Mouse (Mus musculus) Patski (cell line): ENCODE results near the gene Manbal. TPM values are rescaled to one million over a fixed set of nuclear protein-coding genes. Genes with fewer than 3 reads are reported as not detected.
"Not testable (repeated sequence)": the region's sequence is repeated elsewhere in the genome, so short reads cannot be mapped to it uniquely, and the experiment has no call there.

ENCODE experiments used
- ATAC-seq: fragments of 100-300 bp; one replicate; pipeline ENCODE4 v1.8.0; 2021
- CTCF ChIA-PET: fragments of 350-600 bp; sonication (Branson Sonifier 250); formaldehyde crosslinking; loops from one replicate; lab custom pipeline; 2022; ENCODE audit warnings: inconsistent platforms; lab: Charles Lee
- POLR2A ChIA-PET: fragments of 350-600 bp; sonication (Branson Sonifier 250); formaldehyde crosslinking; loops from one replicate; lab custom pipeline; 2022; ENCODE audit warnings: antibody characterized with exemption, inconsistent platforms; lab: Charles Lee
- DNase-seq: peaks from one replicate; pipeline ENCODE4 v3.0.0-alpha.2; 2011; ENCODE audit warnings: low read depth, low spot score
- H3K27me3 ChIP-seq: fragments of 371-371 bp; one replicate; pipeline ENCODE4 v1.5.1; 2021
- CTCF ChIP-seq: fragments of 100-300 bp; IDR thresholded peaks from one replicate; pipeline ENCODE4 v1.5.1; 2021
- in situ Hi-C: fragments of 300-500 bp; cut with MboI; formaldehyde crosslinking; loops from 3 replicates; pipeline ENCODE4 v1.11.1; 2018; ENCODE audit warnings: low pct_unique_long_range_greater_than_20kb, mixed read lengths
- polyA plus RNA-seq: library from polyadenylated mRNA; unstranded; gene quantifications from one replicate; pipeline ENCODE4 v1.2.3, GENCODE M21; 2021

The Manbal gene
- polyA plus RNA-seq, 1 experiment from 2014 or later, result 63.9 TPM

DNA sequence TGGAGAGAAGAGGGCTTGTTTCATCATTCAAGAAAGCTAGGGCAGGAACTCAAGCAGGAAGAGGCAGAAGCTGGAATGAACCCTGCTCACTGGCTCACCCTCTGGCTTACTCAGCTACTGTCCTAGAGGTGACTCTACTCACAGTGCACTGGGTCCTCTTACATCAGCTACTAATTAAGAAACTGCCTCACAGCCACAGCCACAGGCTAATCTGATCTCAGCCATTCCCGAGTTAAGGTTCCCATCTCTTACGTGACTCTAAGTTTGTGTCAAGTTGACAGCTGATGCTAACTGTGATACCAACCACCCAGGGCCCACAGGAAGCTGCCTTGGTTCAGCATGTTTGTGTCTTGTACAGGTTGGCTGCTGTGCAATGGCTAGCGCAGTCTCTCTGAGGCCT, 4.4 kb upstream of the Manbal start:
- in situ Hi-C loops, result no loop called here
- H3K27me3 ChIP-seq, result no peaks in the 10 kb centered on the region
- TF ChIP-seq CTCF, result no peak
- DNase-seq, result no peak
- ChIA-PET CTCF (interaction anchor here (1.4 kb wide), 1 partner anchor 95 kb away, joined by 5 read pairs; no protein-coding TSS in a partner anchor), POLR2A (no interaction called here)
- ATAC-seq, result no peak

DNA sequence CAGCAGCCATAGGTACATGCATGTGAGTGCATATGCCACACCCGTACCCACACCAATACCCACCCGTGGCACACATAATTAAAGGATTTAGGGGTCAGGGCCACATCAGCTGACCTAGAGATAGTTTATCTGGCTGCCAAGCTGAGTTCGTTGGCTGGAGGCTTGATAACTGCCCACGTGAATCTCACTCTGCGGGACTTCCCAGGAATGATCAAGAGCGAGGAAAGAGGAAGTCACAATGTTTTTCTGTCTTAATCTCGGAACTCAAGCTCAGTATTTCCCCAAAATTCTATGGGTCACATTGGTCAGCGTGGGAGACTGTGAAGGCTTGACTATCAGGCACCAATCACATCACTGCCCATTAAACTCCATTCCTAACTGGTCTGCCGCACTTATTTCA, 632 bp upstream of the Manbal start:
- no peaks in the 10 kb centered on the region for H3K27me3 ChIP-seq
- in situ Hi-C loops, result loop anchor here (5.0 kb wide), 1 partner anchor 81 kb away; no protein-coding TSS in a partner anchor
- CTCF ChIA-PET, result no interaction called here
- POLR2A ChIA-PET, result interaction anchor here (0.5 to 0.8 kb wide), 2 partner anchors 13 to 31 kb away, joined by 3 to 6 read pairs; no protein-coding TSS in a partner anchor
- DNase-seq (no peak), ATAC-seq (no peak)
- no peak for TF ChIP-seq CTCF

DNA sequence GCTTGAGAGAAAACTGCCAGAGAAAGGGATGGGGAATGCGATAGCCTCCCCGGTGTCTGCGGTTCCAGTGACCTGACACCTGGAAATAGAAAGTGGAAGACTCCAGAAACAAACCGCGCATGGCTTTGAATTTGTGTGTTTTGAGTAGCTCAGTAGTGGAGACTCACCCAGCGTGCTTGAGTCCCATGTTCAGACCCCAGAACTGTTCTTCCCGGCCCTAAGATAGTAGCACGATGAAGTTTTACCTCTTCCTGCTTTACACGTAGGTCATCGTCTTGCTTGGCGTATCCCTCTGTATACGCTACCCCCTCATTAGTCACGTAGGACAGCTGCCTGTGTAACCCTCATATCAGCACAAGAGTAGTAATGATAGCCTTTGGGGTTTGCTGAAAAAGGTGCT, 597 bp downstream of the Manbal start:
- ChIA-PET POLR2A (interaction anchor here (0.6 to 1.3 kb wide), 4 partner anchors 15 to 89 kb away, joined by 4 to 7 read pairs (median 5); no protein-coding TSS in a partner anchor), CTCF (interaction anchor here (1.1 kb wide), 1 partner anchor 27 kb away, joined by 3 read pairs; no protein-coding TSS in a partner anchor)
- ATAC-seq (no peak), DNase-seq (no peak)
- in situ Hi-C loops, result loop anchor here (5.0 kb wide), 1 partner anchor 79 kb away; no protein-coding TSS in a partner anchor
- no peaks in the 10 kb centered on the region for H3K27me3 ChIP-seq
- no peak for TF ChIP-seq CTCF

DNA sequence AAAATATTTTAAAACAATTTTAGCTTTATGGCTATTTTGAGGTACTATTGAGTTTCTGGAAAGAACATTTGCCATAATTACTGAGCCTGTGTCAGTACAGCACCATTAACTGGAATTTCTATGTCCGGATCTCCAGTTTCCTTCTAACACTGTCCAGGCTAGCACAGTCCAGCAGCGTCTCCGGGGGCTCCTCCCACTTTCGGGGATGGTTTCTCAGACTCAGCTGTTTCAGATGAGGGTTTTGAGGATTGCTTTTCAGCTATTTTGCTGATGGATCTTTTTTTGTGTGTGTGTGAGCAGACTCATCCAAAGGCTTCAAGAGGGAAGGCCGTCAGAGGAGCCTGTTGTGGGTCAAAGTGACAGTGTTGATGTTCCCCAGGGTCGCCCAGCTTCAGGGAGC, 4.3 kb downstream of the Manbal start:
- DNase-seq (no peak), ATAC-seq (no peak)
- CTCF ChIA-PET, result interaction anchor here (1.2 kb wide), 1 partner anchor 12 kb away, joined by 3 read pairs; no protein-coding TSS in a partner anchor
- POLR2A ChIA-PET, result no interaction called here
- TF ChIP-seq CTCF, result no peak
- H3K27me3 ChIP-seq, result no peaks in the 10 kb centered on the region
- in situ Hi-C loops, result no loop called here

DNA sequence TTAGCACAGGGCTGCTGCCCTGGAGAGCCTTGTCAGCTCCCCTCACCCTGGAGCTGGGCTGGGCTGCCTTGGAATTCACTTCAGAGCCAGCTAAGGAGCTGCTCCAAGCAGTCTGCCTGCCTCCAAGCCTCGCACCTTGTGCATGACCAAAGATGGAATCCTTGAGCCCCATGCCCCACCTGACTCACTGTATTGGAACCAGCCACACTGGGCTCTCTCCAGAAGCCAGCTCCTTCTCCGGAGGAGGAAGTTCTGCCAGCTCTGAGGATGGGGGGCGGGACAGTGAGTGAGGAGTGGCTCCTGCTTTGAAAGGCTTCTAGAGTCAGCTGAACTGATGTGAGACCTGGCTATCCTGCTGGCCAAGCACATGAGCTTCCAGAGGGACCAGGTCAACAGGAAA, 6.3 kb downstream of the Manbal start:
- ChIA-PET POLR2A (no interaction called here), CTCF (interaction anchor here (1.3 kb wide), 1 partner anchor 10 kb away, joined by 3 read pairs; no protein-coding TSS in a partner anchor)
- ATAC-seq (no peak), DNase-seq (no peak)
- in situ Hi-C loops, result no loop called here
- H3K27me3 ChIP-seq, result no peaks in the 10 kb centered on the region
- TF ChIP-seq CTCF, result no peak

DNA sequence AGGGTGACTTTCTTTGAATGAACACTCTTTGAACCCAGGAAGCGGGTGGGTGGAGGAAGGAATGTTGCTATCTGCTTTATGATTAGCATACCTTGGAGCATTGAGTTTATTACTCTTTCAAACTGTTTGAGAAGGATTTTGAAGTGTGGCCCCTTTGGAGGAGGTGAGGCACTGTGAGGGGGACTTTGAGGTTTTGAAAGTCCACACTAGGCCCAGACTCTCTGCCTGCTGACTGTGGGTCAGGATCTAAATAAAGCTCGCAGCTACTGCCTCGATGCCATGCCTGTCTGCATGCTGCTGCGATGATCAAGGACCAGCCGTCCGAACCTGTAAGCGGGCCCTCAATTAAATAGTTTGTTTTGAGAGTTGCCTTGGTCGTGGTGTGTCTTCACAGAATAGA, 7.7 kb downstream of the Manbal start:
- ChIA-PET CTCF (no interaction called here), POLR2A (no interaction called here)
- ATAC-seq (no peak), DNase-seq (no peak)
- no peak for TF ChIP-seq CTCF
- in situ Hi-C loops, result no loop called here
- H3K27me3 ChIP-seq, result no peaks in the 10 kb centered on the region

DNA sequence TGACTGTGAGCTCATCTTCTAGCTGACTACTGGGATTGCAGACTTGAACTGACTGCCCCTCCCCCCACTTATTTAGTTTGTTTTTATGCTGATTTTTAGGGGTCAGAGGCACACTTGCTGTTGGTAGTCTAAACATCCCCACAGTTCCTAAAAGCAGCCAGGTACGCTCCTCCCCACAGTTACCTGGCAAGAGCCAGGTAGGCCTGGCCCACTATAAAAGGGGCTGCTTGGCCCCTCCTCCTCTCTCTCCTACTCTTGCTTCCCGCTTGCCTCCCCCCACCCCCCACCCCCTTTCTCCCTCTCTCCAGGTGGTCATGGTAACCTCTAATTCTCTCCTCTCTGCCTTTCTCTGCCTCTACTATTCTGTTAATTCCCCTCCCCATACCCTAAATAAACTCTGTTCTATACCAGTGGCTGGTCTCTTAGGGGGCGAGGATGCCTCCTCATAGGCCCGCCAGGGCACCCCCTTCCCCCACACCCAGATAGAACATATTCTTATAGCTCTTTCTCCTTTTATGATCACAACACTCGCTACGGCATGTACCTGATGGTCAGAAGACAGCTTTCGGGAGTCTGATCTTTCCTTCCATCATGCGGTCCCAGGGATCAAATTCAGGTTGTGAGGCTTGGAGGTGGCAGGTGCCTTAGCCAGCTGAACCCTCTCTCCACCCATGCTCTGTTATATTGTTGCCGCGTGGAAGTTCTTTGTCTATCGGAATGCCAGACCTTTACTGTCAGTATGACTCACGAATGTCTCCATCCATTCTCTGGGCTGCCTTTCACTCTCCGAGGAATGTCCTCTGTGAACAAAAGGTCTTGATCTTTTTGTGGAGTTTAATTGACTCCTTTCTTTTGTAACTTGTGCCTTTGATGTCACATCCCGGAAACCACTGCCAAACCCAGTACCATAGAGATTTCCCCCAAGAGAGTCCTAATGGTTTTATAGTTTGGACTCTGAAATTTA, 8.7 kb downstream of the Manbal start:
- ATAC-seq, result no peak
- in situ Hi-C loops, result no loop called here
- ChIA-PET CTCF (no interaction called here), POLR2A (no interaction called here)
- no peak for TF ChIP-seq CTCF
- no peaks in the 10 kb centered on the region for H3K27me3 ChIP-seq
- no peak for DNase-seq

DNA sequence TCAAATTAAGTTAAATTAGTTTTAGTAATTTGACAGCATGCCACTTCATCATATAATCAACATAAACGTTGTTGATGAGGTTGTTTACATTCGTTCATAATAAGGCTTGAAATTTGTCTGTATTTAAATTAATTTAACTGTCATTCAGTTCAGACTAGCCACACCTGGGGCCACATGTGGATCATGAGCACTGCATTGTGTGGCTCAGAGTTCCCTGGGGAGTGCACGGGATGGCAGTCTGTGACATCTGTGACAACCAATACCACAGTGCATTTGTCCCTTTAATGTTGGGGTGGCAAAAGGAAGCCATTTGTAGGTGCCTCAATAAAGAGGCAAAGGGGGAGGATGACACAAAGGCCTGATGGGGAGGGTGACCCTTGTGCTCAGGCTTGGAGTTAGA, 9.6 kb downstream of the Manbal start:
- ChIA-PET CTCF (no interaction called here), POLR2A (no interaction called here)
- no peak for TF ChIP-seq CTCF
- H3K27me3 ChIP-seq, result no peaks in the 10 kb centered on the region
- ATAC-seq (no peak), DNase-seq (no peak)
- in situ Hi-C loops, result no loop called here

DNA sequence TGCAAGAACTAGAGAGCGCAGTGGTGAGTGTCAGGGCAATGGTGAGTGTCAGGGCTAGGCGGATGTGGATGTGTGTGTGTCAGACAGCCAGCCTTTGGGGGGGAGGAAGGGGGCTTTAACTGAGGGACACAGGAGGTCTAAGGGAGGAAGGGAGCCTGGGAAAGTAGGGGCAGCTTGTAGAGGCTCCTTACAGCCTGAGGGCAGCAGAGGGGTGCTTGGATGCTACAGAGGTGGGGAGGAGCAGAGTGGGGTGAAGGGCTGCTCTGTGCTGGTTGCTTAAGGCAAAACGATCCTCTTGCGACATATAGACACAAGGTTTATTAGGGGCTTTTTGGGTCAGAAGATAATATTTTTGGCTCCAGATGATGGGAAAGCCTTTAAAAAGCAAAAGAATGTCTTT, 17.4 kb downstream of the Manbal start:
- no peak for ATAC-seq
- no peak for TF ChIP-seq CTCF
- DNase-seq, result no peak
- no peaks in the 10 kb centered on the region for H3K27me3 ChIP-seq
- POLR2A ChIA-PET, result no interaction called here
- in situ Hi-C loops, result no loop called here
- CTCF ChIA-PET, result interaction anchor here (1.4 kb wide), 1 partner anchor 12 kb away, joined by 4 read pairs; no protein-coding TSS in a partner anchor

DNA sequence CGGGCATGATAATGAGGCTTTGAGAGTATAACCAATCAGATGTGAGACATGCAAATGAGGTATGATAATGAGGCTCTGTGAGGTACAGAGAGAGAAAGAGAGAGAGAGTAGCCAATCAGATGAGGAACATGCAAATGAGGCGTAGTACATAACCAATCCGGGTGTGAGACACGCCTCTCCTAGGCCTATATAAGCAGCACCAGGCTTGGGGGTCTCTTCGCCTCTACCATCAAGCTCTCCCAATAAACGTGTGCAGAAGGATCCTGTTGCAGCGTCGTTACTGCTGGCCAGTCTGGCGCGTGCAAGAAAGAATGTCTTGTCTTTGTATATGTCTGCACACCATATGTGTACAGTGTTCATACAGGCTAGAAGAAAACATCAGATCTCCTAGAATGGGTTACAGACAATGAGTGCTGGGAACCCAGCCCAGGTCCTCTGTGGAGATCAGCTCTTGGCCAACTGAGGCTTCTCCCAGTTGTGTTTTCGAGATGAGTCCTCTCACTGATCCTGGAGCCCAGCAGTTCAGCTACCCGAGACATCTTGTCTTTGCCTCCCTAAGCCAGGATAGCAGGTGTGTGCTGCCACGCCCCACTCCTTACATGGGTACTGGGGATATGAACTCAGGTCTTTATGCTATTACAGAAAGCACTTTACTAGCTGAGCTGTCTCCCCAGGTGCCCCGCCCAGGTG, 21.7 kb downstream of the Manbal start:
- DNase-seq, ATAC-seq, H3K27me3 ChIP-seq, CTCF ChIA-PET, in situ Hi-C loops: not testable (repeated sequence)
- POLR2A ChIA-PET, result interaction anchor here (0.7 kb wide), 1 partner anchor 67 kb away, joined by 7 read pairs; no protein-coding TSS in a partner anchor
